Comparison of ENCODE assay signal across 15 mouse cellular contexts in the genomic region with DNA sequence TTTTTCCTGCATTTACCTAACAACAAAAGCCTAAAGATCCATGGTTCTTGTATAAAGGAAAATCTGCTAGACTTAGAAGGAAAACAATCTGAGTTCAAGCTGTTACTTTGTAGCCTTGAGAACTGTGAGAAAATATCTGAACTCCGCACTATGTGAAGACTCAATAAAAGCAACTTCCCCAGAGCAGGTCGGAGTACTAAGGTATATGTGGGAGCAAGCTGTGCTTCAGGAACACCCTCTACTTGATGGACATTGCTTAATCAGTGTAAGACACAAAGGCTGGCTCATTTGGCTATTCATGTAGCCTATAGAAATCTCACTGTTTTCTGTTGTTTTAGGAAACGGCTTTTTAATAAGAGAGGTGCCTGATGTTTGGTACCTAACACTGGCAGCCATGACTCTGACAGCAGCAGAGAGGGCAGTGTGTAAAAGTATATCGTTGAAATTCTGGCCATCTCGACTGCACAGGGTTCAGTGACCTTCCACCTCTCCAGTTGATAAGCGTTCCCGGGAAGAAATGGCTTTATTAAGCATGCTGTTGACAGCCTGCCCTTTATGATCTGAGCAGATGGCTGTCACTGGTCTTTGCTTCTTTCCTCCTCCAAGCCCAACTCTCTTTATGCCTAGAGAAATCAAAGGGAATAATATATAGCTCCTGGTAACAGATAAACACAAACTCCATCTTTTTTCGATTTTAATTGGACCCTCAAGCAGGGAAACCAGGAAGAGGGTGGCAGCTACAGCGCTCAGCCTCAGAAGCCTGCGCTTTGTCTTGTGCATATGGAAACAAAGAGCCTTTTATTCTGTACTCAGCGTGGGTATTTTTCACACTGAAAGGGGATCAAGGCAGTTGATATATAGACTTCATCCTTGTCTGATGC.
DNase-seq lines count a peak whose midpoint lies in the region; ATAC-seq lines count a peak whose summit lies in the region.
"Had no signal": no experiment of that assay in that cellular context is flagged by ENCODE, and none has a peak within 500 bp of the region (broad histone marks: within the 10 kb centered on the region; RNA-seq: fewer than 3 reads in every experiment).

No protein-coding gene starts in this region.

- peaks cover 19% of the 10 kb centered on the region for H3K4me1 ChIP-seq in forebrain, embryonic 15.5 days
- no peaks in the 10 kb centered on the region for H3K4me1 ChIP-seq in intestine, embryonic 16.5 days (ENCODE audit: control insufficient read depth, insufficient read depth, low read length)
- peaks cover 3% of the 10 kb centered on the region; the same call in 1 of the 2 replicates for H3K4me1 ChIP-seq in neural tube, embryonic 11.5 days (ENCODE audit: control insufficient read depth, insufficient read depth, low read length)
- peaks cover 3% of the 10 kb centered on the region; the same call in 1 of the 2 replicates for H3K4me1 ChIP-seq in heart, embryonic 12.5 days (replicated peaks)
- H3K4me1 ChIP-seq: limb, embryonic 12.5 days had no signal

- 0 out of 2 replicates have a peak overlapping the region, but pooled peaks have one; percentile 0 for H3K9ac ChIP-seq in forebrain, embryonic 15.5 days (replicated peaks)
- no peak overlapping the region for H3K9ac ChIP-seq in intestine, embryonic 16.5 days (ENCODE audit: low read depth, low read length)
- peak overlapping the region; percentile 41; the same call in 1 of the 2 replicates for H3K9ac ChIP-seq in neural tube, embryonic 11.5 days (ENCODE audit: low read length)
- H3K9ac ChIP-seq in heart, embryonic 12.5 days: no peak overlapping the region
- H3K9ac ChIP-seq: limb, embryonic 12.5 days; lung, embryonic 14.5 days had no signal

- H3K27me3 ChIP-seq in forebrain, embryonic 15.5 days: no peaks in the 10 kb centered on the region
- no peaks in the 10 kb centered on the region for H3K27me3 ChIP-seq in intestine, embryonic 16.5 days (replicated peaks; ENCODE audit: control insufficient read depth, insufficient read depth, low read length)
- no peaks in the 10 kb centered on the region for H3K27me3 ChIP-seq in neural tube, embryonic 11.5 days (ENCODE audit: control insufficient read depth, insufficient read depth, low read length)
- H3K27me3 ChIP-seq in heart, embryonic 12.5 days (replicated peaks): no peaks in the 10 kb centered on the region
- H3K27me3 ChIP-seq: limb, embryonic 12.5 days; Patski had no signal

- peak overlapping the region; percentile 76 for H3K27ac ChIP-seq in forebrain, embryonic 15.5 days (replicated peaks)
- H3K27ac ChIP-seq in intestine, embryonic 16.5 days (ENCODE audit: low read length): no peak overlapping the region
- H3K27ac ChIP-seq in neural tube, embryonic 11.5 days (ENCODE audit: low read depth, low read length): peak overlapping the region; percentile 65
- H3K27ac ChIP-seq in heart, embryonic 12.5 days (ENCODE audit: poor library complexity, severe bottlenecking): no peak overlapping the region
- H3K27ac ChIP-seq: limb, embryonic 12.5 days had no signal

- no peak overlapping the region for H3K4me2 ChIP-seq in forebrain, embryonic 15.5 days (replicated peaks)
- H3K4me2 ChIP-seq in intestine, embryonic 16.5 days (ENCODE audit: low read depth, low read length): no peak overlapping the region
- H3K4me2 ChIP-seq in neural tube, embryonic 11.5 days (ENCODE audit: low read depth): 0 out of 2 replicates have a peak overlapping the region, but pooled peaks have one; percentile 12
- H3K4me2 ChIP-seq in heart, embryonic 12.5 days: no peak overlapping the region
- H3K4me2 ChIP-seq: limb, embryonic 12.5 days; lung, embryonic 14.5 days had no signal

- DNase-seq in embryo, embryonic 11 days: peak; percentile 65
- DNase-seq in neural tube, embryonic 11.5 days (ENCODE audit: low spot score): peak; percentile 61
- DNase-seq in gastrocnemius, postnatal 4 days (ENCODE audit: low spot score in 2 of 2): no peak
- no peak for DNase-seq in thymus, postnatal 0 days (ENCODE audit: low spot score)
- no peak for DNase-seq in yolk sac, embryonic 10.5 days (ENCODE audit: low spot score)
- DNase-seq: adrenal gland, postnatal 36 days; cerebellum, adult 2 months; heart, postnatal 4 days; lung, embryonic 14.5 days; thymus, adult 2 months had no signal

- H3K9me3 ChIP-seq in forebrain, embryonic 15.5 days: no peaks in the 10 kb centered on the region
- no peaks in the 10 kb centered on the region for H3K9me3 ChIP-seq in intestine, embryonic 16.5 days (ENCODE audit: control insufficient read depth, low read length)
- no peaks in the 10 kb centered on the region for H3K9me3 ChIP-seq in neural tube, embryonic 11.5 days (ENCODE audit: control insufficient read depth, low read length)
- no peaks in the 10 kb centered on the region for H3K9me3 ChIP-seq in heart, embryonic 12.5 days (replicated peaks)
- H3K9me3 ChIP-seq: limb, embryonic 12.5 days had no signal

- no peaks in the 10 kb centered on the region for H3K36me3 ChIP-seq in forebrain, embryonic 15.5 days
- no peaks in the 10 kb centered on the region for H3K36me3 ChIP-seq in intestine, embryonic 16.5 days (ENCODE audit: control insufficient read depth, insufficient read depth, low read length)
- H3K36me3 ChIP-seq in neural tube, embryonic 11.5 days (ENCODE audit: control insufficient read depth, insufficient read depth, low read length): no peaks in the 10 kb centered on the region
- no peaks in the 10 kb centered on the region for H3K36me3 ChIP-seq in heart, embryonic 12.5 days
- H3K36me3 ChIP-seq: limb, embryonic 12.5 days had no signal

- H3K4me3 ChIP-seq in forebrain, embryonic 15.5 days: no peak overlapping the region
- no peak overlapping the region for H3K4me3 ChIP-seq in intestine, embryonic 16.5 days (ENCODE audit: low read length)
- no peak overlapping the region for H3K4me3 ChIP-seq in neural tube, embryonic 11.5 days (ENCODE audit: low read depth, low read length)
- no peak overlapping the region for H3K4me3 ChIP-seq in heart, embryonic 12.5 days
- H3K4me3 ChIP-seq: limb, embryonic 12.5 days had no signal

- 3% methylated on average over 11 of the region's 11 CpGs for WGBS in forebrain, embryonic 15.5 days
- WGBS in intestine, embryonic 16.5 days: 45% methylated on average over 11 of the region's 11 CpGs
- 22% methylated on average over 11 of the region's 11 CpGs for WGBS in neural tube, embryonic 11.5 days
- WGBS in heart, embryonic 12.5 days: 51% methylated on average over 11 of the region's 11 CpGs

- ATAC-seq in forebrain, embryonic 15.5 days (replicated peaks): peak; percentile 87
- peak; percentile 63 for ATAC-seq in intestine, embryonic 16.5 days
- ATAC-seq in neural tube, embryonic 11.5 days (ENCODE audit: insufficient read depth, low FRiP score, low TSS enrichment): peak; percentile 72
- no peak for ATAC-seq in heart, embryonic 12.5 days (ENCODE audit: insufficient number of reproducible peaks, low FRiP score)
- ATAC-seq: Patski had no signal

Comparison
In these comparisons a context has a peak if more than half of its experiments do, and no peak if none do; other contexts are left out.
1. DNase-seq: peak in embryo, embryonic 11 days (single experiment) and neural tube, embryonic 11.5 days (single experiment); none in gastrocnemius, postnatal 4 days (0 of 2), thymus, postnatal 0 days (single experiment) and yolk sac, embryonic 10.5 days (single experiment).
2. H3K27ac ChIP-seq: peak in forebrain, embryonic 15.5 days (single experiment) and neural tube, embryonic 11.5 days (single experiment); none in intestine, embryonic 16.5 days (single experiment) and heart, embryonic 12.5 days (single experiment).
3. H3K9ac ChIP-seq: peak in forebrain, embryonic 15.5 days (single experiment) and neural tube, embryonic 11.5 days (single experiment); none in intestine, embryonic 16.5 days (single experiment) and heart, embryonic 12.5 days (single experiment).